Mouse (Mus musculus) megakaryocyte-erythroid progenitor cell, adult 5-6 weeks (primary cell): ENCODE data around the gene Tecrl. TPM values are rescaled to one million over a fixed set of nuclear protein-coding genes. Genes with fewer than 3 reads are reported as not detected.

Source experiments
- ATAC-seq: replicated peaks from 2 replicates; pipeline ENCODE4 v1.8.0; 2016; ENCODE audit warnings: mild to moderate bottlenecking, inconsistent platforms; ENCODE audit not compliant: severe bottlenecking, poor library complexity, low FRiP score, low TSS enrichment
- total RNA-seq, 2 experiments: library from RNA; stranded (forward) in 1 of 2; stranded (reverse) in 1 of 2; fragments of 200-1000, 215-1000 nt in 1 of 2; fragments of >200 nt in 1 of 2; fragmentation: Nextera tagmentation in 1 of 2; gene quantifications; 2 replicates each; pipeline ENCODE4 v1.2.3; 2014 to 2017

Gene Tecrl
- total RNA-seq (2014; fragmentation: Nextera tagmentation) (not detected in 2 replicates), total RNA-seq (2017) (not detected in 2 replicates)

GRCm38 (mm10) chr5:83354846-83355561, at the start of gene Tecrl:
Tecrl (minus strand) TSS chr5:83355195.
- no peak for ATAC-seq

- ATAC-seq, result no peak
These were observed 30.0 kb upstream of the Tecrl start for GRCm38 (mm10) chr5:83385021-83385420.

- ATAC-seq, result no peak
These were observed 3.4 kb downstream of the Tecrl start for GRCm38 (mm10) chr5:83351615-83352014.

- ATAC-seq, result no peak
These were observed 15.9 kb downstream of the Tecrl start for GRCm38 (mm10) chr5:83339144-83339543.

- ATAC-seq, result no peak
These were observed 87.7 kb downstream of the Tecrl start for GRCm38 (mm10) chr5:83267148-83267776.

GRCm38 (mm10) chr5:83260059-83260458, 94.9 kb downstream of the Tecrl start:
- ATAC-seq, result no peak

DNA sequence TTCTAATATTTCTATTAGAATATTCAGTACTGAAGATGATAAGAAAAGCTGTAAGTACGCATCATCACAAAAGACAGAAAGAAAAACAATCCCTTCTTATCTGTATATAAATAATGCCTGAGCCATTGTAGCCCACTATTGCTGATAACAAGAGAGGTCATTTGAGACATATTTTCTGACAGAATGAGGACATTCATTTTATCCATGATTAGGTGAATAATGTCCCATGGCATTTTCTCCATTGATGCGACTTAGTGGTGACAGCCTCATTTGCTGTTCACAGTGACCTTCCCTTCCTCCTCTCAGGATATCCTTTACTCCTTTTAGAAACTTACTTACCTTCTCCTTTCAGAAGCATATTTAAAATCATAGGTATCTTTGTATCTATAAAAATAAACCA, 100.9 kb downstream of the Tecrl start:
- no peak for ATAC-seq

DNA sequence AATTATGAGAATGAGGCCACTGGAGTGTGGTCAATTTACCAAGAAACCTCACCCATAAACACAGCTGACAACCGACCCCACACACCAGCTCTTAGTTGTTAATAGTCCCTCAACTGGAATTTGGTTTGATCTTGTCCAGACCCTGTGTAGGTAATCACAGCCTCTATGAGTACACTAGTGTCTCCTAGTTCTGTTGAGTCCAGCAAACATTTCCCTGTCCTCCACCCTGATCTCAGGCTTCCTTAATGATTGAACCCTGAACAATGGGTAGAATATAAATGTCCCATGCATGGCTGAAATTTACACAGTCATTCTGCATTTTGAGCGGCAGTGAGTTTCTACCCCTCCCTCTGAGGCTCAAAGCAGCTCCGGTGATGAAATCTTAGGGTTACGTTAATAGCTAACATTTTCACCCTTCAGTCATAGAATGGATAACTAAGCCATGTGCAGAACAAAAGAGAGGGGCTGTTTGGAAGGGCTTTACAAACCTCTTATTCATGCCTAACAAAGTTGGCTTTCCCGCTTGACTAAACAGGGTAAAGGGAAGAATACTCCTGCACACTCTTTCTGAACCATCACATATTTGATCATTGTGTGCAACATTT, 116.0 kb downstream of the Tecrl start:
- ATAC-seq, result no peak
